ENCODE assay signal across 29 mouse cellular contexts in the genomic region with DNA sequence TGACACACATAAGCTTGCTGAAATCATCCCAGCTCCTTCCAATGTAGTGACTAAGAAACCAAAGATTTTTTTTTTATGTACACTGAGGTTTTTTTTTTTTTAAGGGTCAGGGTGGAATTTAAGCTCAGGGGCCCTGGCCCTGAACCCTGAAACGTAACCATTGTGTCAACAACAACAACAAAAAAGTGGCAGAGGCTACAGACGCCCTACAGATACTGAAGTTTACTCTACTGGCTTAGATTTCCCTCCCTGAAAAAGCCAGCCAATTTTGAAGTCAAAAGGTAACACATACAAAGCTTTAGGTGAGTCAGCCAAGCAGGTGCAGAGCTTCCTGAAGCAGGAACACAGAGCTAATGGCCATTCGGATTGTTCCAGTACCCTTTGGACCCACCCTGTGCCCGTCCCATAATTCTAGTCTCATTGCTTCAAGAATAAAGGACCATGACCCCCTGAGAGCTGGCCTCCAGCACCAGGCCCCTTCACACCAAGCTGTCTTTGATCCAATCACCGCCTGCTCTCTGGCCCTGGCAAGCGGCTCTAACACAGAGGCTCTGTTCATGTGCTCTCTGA. TPM values are rescaled to one million over a fixed set of nuclear protein-coding genes. Genes with fewer than 3 reads are reported as not detected.
DNase-seq lines count a peak whose midpoint lies in the region; ATAC-seq and TF ChIP-seq lines count a peak whose summit lies in the region.
"Had no signal": no experiment of that assay in that cellular context is flagged by ENCODE, and none has a peak within 500 bp of the region (broad histone marks: within the 10 kb centered on the region; RNA-seq: fewer than 3 reads in every experiment).

No protein-coding gene starts in this region.

- 0 out of 2 replicates have a peak overlapping the region, but pooled peaks have one; percentile 24 for H3K27ac ChIP-seq in lung, embryonic 15.5 days
- H3K27ac ChIP-seq in small intestine, adult 2 months (ENCODE audit: insufficient read depth, low read depth, low read length), result peak overlapping the region; percentile 98
- H3K27ac ChIP-seq in stomach, embryonic 16.5 days (ENCODE audit: low read length), result peak overlapping the region; percentile 85
- H3K27ac ChIP-seq in forebrain, embryonic 11.5 days (ENCODE audit: low read depth, low read length), result no peak overlapping the region
- no peak overlapping the region for H3K27ac ChIP-seq in hindbrain, embryonic 10.5 days
- H3K27ac ChIP-seq: embryonic facial prominence, embryonic 10.5 days; embryonic facial prominence, embryonic 13.5 days; forebrain, embryonic 13.5 days; heart, adult 2 months; heart, embryonic 10.5 days; heart, embryonic 13.5 days; hindbrain, embryonic 12.5 days; hindbrain, embryonic 15.5 days had no signal

- no peak for TF ChIP-seq POLR2A in small intestine, adult 2 months (IDR thresholded peaks at IDR 0.05; ENCODE audit: low read depth, low read length)

- no peak overlapping the region for H3K9ac ChIP-seq in lung, embryonic 15.5 days
- no peak overlapping the region for H3K9ac ChIP-seq in stomach, embryonic 16.5 days (ENCODE audit: low read length)
- H3K9ac ChIP-seq in forebrain, embryonic 11.5 days (ENCODE audit: low read length), result no peak overlapping the region
- H3K9ac ChIP-seq: embryonic facial prominence, embryonic 13.5 days; forebrain, embryonic 13.5 days; heart, embryonic 13.5 days; hindbrain, embryonic 12.5 days; hindbrain, embryonic 15.5 days had no signal

- ATAC-seq in lung, embryonic 15.5 days (ENCODE audit: borderline replicate concordance, extremely low read depth, low FRiP score, low TSS enrichment), result no peak
- peak; percentile 86 for ATAC-seq in stomach, embryonic 16.5 days (ENCODE audit: insufficient read depth, low FRiP score)
- no peak for ATAC-seq in forebrain, embryonic 11.5 days (replicated peaks; ENCODE audit: low FRiP score)
- ATAC-seq: activated CD4-positive, CD25-positive, alpha-beta regulatory T cell, adult 4 months; forebrain, embryonic 13.5 days; forebrain, embryonic 16.5 days had no signal

- 48% methylated on average over 6 of the region's 6 CpGs for WGBS in lung, embryonic 15.5 days
- 23% methylated on average over 6 of the region's 6 CpGs for WGBS in small intestine, adult 2 months
- 44% methylated on average over 6 of the region's 6 CpGs for WGBS in stomach, embryonic 16.5 days
- WGBS in forebrain, embryonic 11.5 days, result 75% methylated on average over 6 of the region's 6 CpGs
- WGBS in hindbrain, embryonic 10.5 days, result 66% methylated on average over 6 of the region's 6 CpGs

- no peak overlapping the region for H3K4me2 ChIP-seq in lung, embryonic 15.5 days
- no peak overlapping the region for H3K4me2 ChIP-seq in stomach, embryonic 16.5 days (ENCODE audit: low read depth, low read length)
- H3K4me2 ChIP-seq in forebrain, embryonic 11.5 days (ENCODE audit: low read depth, low read length, severe bottlenecking), result no peak overlapping the region
- H3K4me2 ChIP-seq: embryonic facial prominence, embryonic 13.5 days; forebrain, embryonic 13.5 days; heart, embryonic 13.5 days; hindbrain, embryonic 12.5 days; hindbrain, embryonic 15.5 days had no signal

- no peak for TF ChIP-seq CTCF in small intestine, adult 2 months (IDR thresholded peaks at IDR 0.05; ENCODE audit: extremely low read depth, insufficient read length, insufficient replicate concordance, low read depth, low read length)

- no peak overlapping the region for H3K4me3 ChIP-seq in lung, embryonic 15.5 days
- H3K4me3 ChIP-seq in small intestine, adult 2 months (ENCODE audit: low read depth, low read length), result peak overlapping the region; percentile 3; the same call in 1 of the 2 replicates
- H3K4me3 ChIP-seq in stomach, embryonic 16.5 days (replicated peaks; ENCODE audit: low read length), result no peak overlapping the region
- H3K4me3 ChIP-seq in forebrain, embryonic 11.5 days (ENCODE audit: low read depth, low read length), result no peak overlapping the region
- H3K4me3 ChIP-seq in hindbrain, embryonic 10.5 days, result no peak overlapping the region
- H3K4me3 ChIP-seq: embryonic facial prominence, embryonic 10.5 days; embryonic facial prominence, embryonic 13.5 days; erythroblast, embryonic 14.5 days; forebrain, embryonic 13.5 days; heart, adult 2 months; heart, embryonic 10.5 days; heart, embryonic 13.5 days; hindbrain, embryonic 12.5 days; hindbrain, embryonic 15.5 days had no signal

- no peak for DNase-seq in lung, postnatal 10 days
- DNase-seq in forebrain, embryonic 11.5 days (ENCODE audit: low spot score), result no peak
- DNase-seq in hindbrain, embryonic 10.5 days (ENCODE audit: low spot score), result no peak
- no peak for DNase-seq in cerebellum, adult 9-11 months
- DNase-seq: adrenal gland, adult 8-10 months; adrenal gland, postnatal 25 days; cerebellum, adult 18-20 months; cerebellum, adult 9-10 months; cerebellum, postnatal 25 days; gastrocnemius, postnatal 10 days; gastrocnemius, postnatal 36 days; heart, adult 2 months; heart, postnatal 14 days; heart, postnatal 4 days had no signal

- peaks cover 6% of the 10 kb centered on the region; the same call in 1 of the 2 replicates for H3K4me1 ChIP-seq in lung, embryonic 15.5 days
- peaks cover 34% of the 10 kb centered on the region for H3K4me1 ChIP-seq in small intestine, adult 2 months (ENCODE audit: control insufficient read depth, insufficient read depth, insufficient read length, low read length)
- peaks cover 13% of the 10 kb centered on the region for H3K4me1 ChIP-seq in stomach, embryonic 16.5 days (ENCODE audit: control insufficient read depth, insufficient read depth, low read length)
- H3K4me1 ChIP-seq in forebrain, embryonic 11.5 days (replicated peaks; ENCODE audit: control insufficient read depth, insufficient read depth, low read length), result no peaks in the 10 kb centered on the region
- H3K4me1 ChIP-seq in hindbrain, embryonic 10.5 days (replicated peaks), result no peaks in the 10 kb centered on the region
- H3K4me1 ChIP-seq: forebrain, embryonic 13.5 days; hindbrain, embryonic 12.5 days; hindbrain, embryonic 15.5 days had no signal

- H3K9me3 ChIP-seq in lung, embryonic 15.5 days, result no peaks in the 10 kb centered on the region
- H3K9me3 ChIP-seq in stomach, embryonic 16.5 days (replicated peaks; ENCODE audit: control insufficient read depth, low read length), result no peaks in the 10 kb centered on the region
- no peaks in the 10 kb centered on the region for H3K9me3 ChIP-seq in forebrain, embryonic 11.5 days (ENCODE audit: control insufficient read depth, low read length)
- no peaks in the 10 kb centered on the region for H3K9me3 ChIP-seq in hindbrain, embryonic 10.5 days
- H3K9me3 ChIP-seq: embryonic facial prominence, embryonic 10.5 days; embryonic facial prominence, embryonic 13.5 days; forebrain, embryonic 13.5 days; heart, embryonic 10.5 days; heart, embryonic 13.5 days; hindbrain, embryonic 12.5 days; hindbrain, embryonic 15.5 days had no signal

- no peaks in the 10 kb centered on the region for H3K27me3 ChIP-seq in lung, embryonic 15.5 days
- no peaks in the 10 kb centered on the region for H3K27me3 ChIP-seq in small intestine, adult 2 months (ENCODE audit: control insufficient read depth, insufficient read depth, low read length)
- H3K27me3 ChIP-seq in stomach, embryonic 16.5 days (ENCODE audit: control insufficient read depth, insufficient read depth, low read length), result no peaks in the 10 kb centered on the region
- no peaks in the 10 kb centered on the region for H3K27me3 ChIP-seq in forebrain, embryonic 11.5 days (ENCODE audit: control insufficient read depth, insufficient read depth, low read length)
- no peaks in the 10 kb centered on the region for H3K27me3 ChIP-seq in hindbrain, embryonic 10.5 days (ENCODE audit: insufficient read depth, poor library complexity, severe bottlenecking)
- H3K27me3 ChIP-seq: embryonic facial prominence, embryonic 13.5 days; forebrain, embryonic 13.5 days; heart, embryonic 13.5 days; hindbrain, embryonic 12.5 days; hindbrain, embryonic 15.5 days had no signal

- H3K36me3 ChIP-seq in lung, embryonic 15.5 days, result no peaks in the 10 kb centered on the region
- no peaks in the 10 kb centered on the region for H3K36me3 ChIP-seq in small intestine, adult 2 months (ENCODE audit: control insufficient read depth, insufficient read depth, low read length)
- no peaks in the 10 kb centered on the region for H3K36me3 ChIP-seq in stomach, embryonic 16.5 days (ENCODE audit: control insufficient read depth, insufficient read depth, low read length)
- no peaks in the 10 kb centered on the region for H3K36me3 ChIP-seq in forebrain, embryonic 11.5 days (ENCODE audit: control insufficient read depth, insufficient read depth, low read length)
- no peaks in the 10 kb centered on the region for H3K36me3 ChIP-seq in hindbrain, embryonic 10.5 days
- H3K36me3 ChIP-seq: embryonic facial prominence, embryonic 10.5 days; embryonic facial prominence, embryonic 13.5 days; heart, embryonic 10.5 days; heart, embryonic 13.5 days; hindbrain, embryonic 12.5 days; hindbrain, embryonic 15.5 days had no signal

RNA-seq across cellular contexts. Expression of a gene that starts 9.5 kb away (rescaled TPM):
- 253 and 264 TPM in 2 replicates for polyA plus RNA-seq in lung, embryonic 15.5 days (2015; fragmentation: Nextera tagmentation; extraction: Ambion mirVana)
- 1,218 and 2,324 TPM in 2 replicates for polyA plus RNA-seq in small intestine, adult 2 months (2012; rRNA removed)
- polyA plus RNA-seq in stomach, embryonic 16.5 days (2015; fragmentation: Nextera tagmentation; extraction: Ambion mirVana), result 1,141 and 1,514 TPM in 2 replicates
- polyA plus RNA-seq in forebrain, embryonic 11.5 days (2014; fragmentation: Nextera tagmentation; extraction: Ambion mirVana), result 3.0 and 4.0 TPM in 2 replicates
- 11.4 and 12.7 TPM in 2 replicates for polyA plus RNA-seq in hindbrain, embryonic 10.5 days (2016; fragmentation: Nextera tagmentation; extraction: Ambion mirVana)
- polyA plus RNA-seq: activated CD4-positive, CD25-positive, alpha-beta regulatory T cell, adult 4 months; erythroblast, embryonic 14.5 days had no signal

RNA-seq across cellular contexts. Expression of a gene that starts 22.3 kb away (rescaled TPM):
- polyA plus RNA-seq in lung, embryonic 15.5 days (2015; fragmentation: Nextera tagmentation; extraction: Ambion mirVana), result 49.1 and 59.3 TPM in 2 replicates
- polyA plus RNA-seq in small intestine, adult 2 months (2012; rRNA removed), result 0.32 and 1.1 TPM in 2 replicates
- 1,477 and 1,759 TPM in 2 replicates for polyA plus RNA-seq in stomach, embryonic 16.5 days (2015; fragmentation: Nextera tagmentation; extraction: Ambion mirVana)
- polyA plus RNA-seq in forebrain, embryonic 11.5 days (2014; fragmentation: Nextera tagmentation; extraction: Ambion mirVana), result 0.90 and 1.2 TPM in 2 replicates
- polyA plus RNA-seq in hindbrain, embryonic 10.5 days (2016; fragmentation: Nextera tagmentation; extraction: Ambion mirVana), result 0.73 and 2.9 TPM in 2 replicates
- polyA plus RNA-seq: activated CD4-positive, CD25-positive, alpha-beta regulatory T cell, adult 4 months; forebrain, embryonic 16.5 days had no signal

RNA-seq across cellular contexts. Expression of a gene that starts 35.1 kb away (rescaled TPM):
- not detected in 2 replicates for polyA plus RNA-seq in lung, embryonic 15.5 days (2015; fragmentation: Nextera tagmentation; extraction: Ambion mirVana)
- not detected in 2 replicates for polyA plus RNA-seq in small intestine, adult 2 months (2012; rRNA removed)
- polyA plus RNA-seq in stomach, embryonic 16.5 days (2015; fragmentation: Nextera tagmentation; extraction: Ambion mirVana), result not detected in 2 replicates
- not detected in 2 replicates for polyA plus RNA-seq in forebrain, embryonic 11.5 days (2014; fragmentation: Nextera tagmentation; extraction: Ambion mirVana)
- not detected in 2 replicates for polyA plus RNA-seq in hindbrain, embryonic 10.5 days (2016; fragmentation: Nextera tagmentation; extraction: Ambion mirVana)
- polyA plus RNA-seq: activated CD4-positive, CD25-positive, alpha-beta regulatory T cell, adult 4 months; embryonic facial prominence, embryonic 10.5 days; embryonic facial prominence, embryonic 13.5 days; erythroblast, embryonic 14.5 days; forebrain, embryonic 13.5 days; forebrain, embryonic 16.5 days; heart, adult 2 months; heart, embryonic 10.5 days; heart, embryonic 13.5 days; heart, embryonic 16.5 days; hindbrain, embryonic 15.5 days had no signal

RNA-seq across cellular contexts. Expression of a gene that starts 36.6 kb away (rescaled TPM):
- 4.0 and 7.4 TPM in 2 replicates for polyA plus RNA-seq in lung, embryonic 15.5 days (2015; fragmentation: Nextera tagmentation; extraction: Ambion mirVana)
- polyA plus RNA-seq in small intestine, adult 2 months (2012; rRNA removed), result 1.0 TPM in 1 of 2 replicates, not detected in the other
- polyA plus RNA-seq in stomach, embryonic 16.5 days (2015; fragmentation: Nextera tagmentation; extraction: Ambion mirVana), result 1,856 and 2,859 TPM in 2 replicates
- not detected in 2 replicates for polyA plus RNA-seq in forebrain, embryonic 11.5 days (2014; fragmentation: Nextera tagmentation; extraction: Ambion mirVana)
- 0.43 TPM in 1 of 2 replicates, not detected in the other for polyA plus RNA-seq in hindbrain, embryonic 10.5 days (2016; fragmentation: Nextera tagmentation; extraction: Ambion mirVana)
- polyA plus RNA-seq: activated CD4-positive, CD25-positive, alpha-beta regulatory T cell, adult 4 months; brain, embryonic 14.5 days; embryonic facial prominence, embryonic 10.5 days; erythroblast, embryonic 14.5 days; forebrain, embryonic 13.5 days; forebrain, embryonic 16.5 days; heart, adult 2 months; heart, embryonic 13.5 days; hindbrain, embryonic 12.5 days had no signal

RNA-seq across cellular contexts. Expression of a gene that starts 49.4 kb away (rescaled TPM):
- polyA plus RNA-seq in lung, embryonic 15.5 days (2015; fragmentation: Nextera tagmentation; extraction: Ambion mirVana), result 1.2 and 2.6 TPM in 2 replicates
- polyA plus RNA-seq in small intestine, adult 2 months (2012; rRNA removed), result 0.27 TPM in 1 of 2 replicates, not detected in the other
- polyA plus RNA-seq in stomach, embryonic 16.5 days (2015; fragmentation: Nextera tagmentation; extraction: Ambion mirVana), result 46.4 and 67.1 TPM in 2 replicates
- 1.6 and 1.7 TPM in 2 replicates for polyA plus RNA-seq in forebrain, embryonic 11.5 days (2014; fragmentation: Nextera tagmentation; extraction: Ambion mirVana)
- 1.5 and 1.9 TPM in 2 replicates for polyA plus RNA-seq in hindbrain, embryonic 10.5 days (2016; fragmentation: Nextera tagmentation; extraction: Ambion mirVana)
- polyA plus RNA-seq: activated CD4-positive, CD25-positive, alpha-beta regulatory T cell, adult 4 months had no signal

Comparison
In these comparisons a context has a peak if more than half of its experiments do, and no peak if none do; other contexts are left out.
1. H3K27ac ChIP-seq: peak in lung, embryonic 15.5 days (single experiment), small intestine, adult 2 months (single experiment) and stomach, embryonic 16.5 days (single experiment); none in forebrain, embryonic 11.5 days (single experiment) and hindbrain, embryonic 10.5 days (single experiment).
2. RNA of a gene that starts 9.5 kb away (polyA plus RNA-seq): 1,218 to 2,324 TPM in small intestine, adult 2 months, 1,141 to 1,514 TPM in stomach, embryonic 16.5 days and 253 to 264 TPM in lung, embryonic 15.5 days; 11.4 to 12.7 TPM in hindbrain, embryonic 10.5 days and 3.0 to 4.0 TPM in forebrain, embryonic 11.5 days; every median in the first group is over 10 times any median in the second.
3. RNA of a gene that starts 22.3 kb away (polyA plus RNA-seq): 1,477 to 1,759 TPM in stomach, embryonic 16.5 days; 49.1 to 59.3 TPM in lung, embryonic 15.5 days, 0.73 to 2.9 TPM in hindbrain, embryonic 10.5 days, 0.90 to 1.2 TPM in forebrain, embryonic 11.5 days and 0.32 to 1.1 TPM in small intestine, adult 2 months; every median in the first group is over 10 times any median in the second.